Mouse (Mus musculus): ENCODE data around the gene Mrpl51.

DNA sequence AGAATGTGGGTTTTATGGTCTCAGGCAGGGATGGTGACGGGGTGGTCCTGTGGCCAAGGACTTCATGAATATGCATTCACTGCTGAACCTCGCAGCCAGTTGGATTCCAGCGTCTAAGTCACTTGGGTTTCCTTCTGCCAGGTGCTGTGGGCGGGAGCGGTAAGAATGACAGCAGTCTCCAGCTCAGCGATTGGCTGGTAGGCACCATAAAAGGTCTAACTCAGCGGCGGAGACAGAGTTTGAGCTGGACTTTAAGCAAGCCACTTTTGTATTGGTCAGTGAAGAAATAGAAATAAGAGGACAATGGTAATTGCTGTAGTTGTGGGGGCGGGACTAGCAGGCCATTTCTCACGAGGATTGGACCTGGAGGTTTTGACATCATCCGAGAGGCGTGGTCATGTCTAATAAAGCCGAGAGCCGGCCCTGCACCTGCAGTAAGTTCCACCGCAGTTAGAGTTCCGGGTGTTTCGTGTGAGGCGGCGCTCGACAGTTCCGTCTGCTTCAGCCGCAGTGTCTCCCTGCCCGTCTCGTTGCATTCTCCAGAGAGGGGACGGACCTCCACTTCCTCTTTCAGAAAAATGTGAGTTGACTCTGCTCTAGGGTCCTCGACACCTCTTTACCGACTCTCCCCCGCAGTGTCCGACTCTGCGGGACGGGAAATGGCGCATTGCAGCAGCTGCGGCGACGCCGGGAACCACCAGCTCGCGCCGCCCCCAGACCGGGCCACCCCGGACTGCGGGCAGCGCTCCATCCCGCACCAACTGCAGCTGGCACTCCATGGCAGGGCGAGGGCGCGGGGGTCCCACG lies 23.8 kb downstream of the Mrpl51 start, which contains the start of gene Vamp1:
- peak; percentile 90 for TF ChIP-seq POLR2A (IDR thresholded peaks at IDR 0.05; ENCODE audit: insufficient read length, low read depth)
- no peak for TF ChIP-seq TCF3 (IDR thresholded peaks at IDR 0.05; ENCODE audit: insufficient read length, low read depth)
- TF ChIP-seq CEBPB (IDR thresholded peaks at IDR 0.05; ENCODE audit: insufficient read depth, poor library complexity, severe bottlenecking): no peak
- TF ChIP-seq USF1 (IDR thresholded peaks at IDR 0.05; ENCODE audit: low read depth): no peak
- TF ChIP-seq MAX (IDR thresholded peaks at IDR 0.05; ENCODE audit: low read depth): no peak
- no peak for TF ChIP-seq TCF12 (IDR thresholded peaks at IDR 0.05; ENCODE audit: insufficient read depth, poor library complexity, severe bottlenecking)
- peak in 2 of 3 experiments; percentile 47 to 64 for TF ChIP-seq MYOG (IDR thresholded peaks at IDR 0.05; ENCODE audit: control insufficient read depth in 1 of 3, insufficient read depth in 1 of 3, insufficient read length in 2 of 3, low read depth in 2 of 3)
- TF ChIP-seq POLR2AphosphoS2 (IDR thresholded peaks at IDR 0.05; ENCODE audit: insufficient read length, low read depth): peak; percentile 86
- peak; percentile 6 for TF ChIP-seq SRF (IDR thresholded peaks at IDR 0.05; ENCODE audit: control insufficient read depth, insufficient read length, low read depth)
- TF ChIP-seq REST (IDR thresholded peaks at IDR 0.05; ENCODE audit: insufficient read depth, insufficient read length): peak; percentile 26
- TF ChIP-seq E2F4 (IDR thresholded peaks at IDR 0.05; ENCODE audit: insufficient read depth): no peak
- peak in 2 of 3 experiments; percentile 21 to 61 for TF ChIP-seq MYOD1 (IDR thresholded peaks at IDR 0.05; ENCODE audit: control insufficient read depth in 1 of 3, insufficient read length in 2 of 3, low read depth in 2 of 3)

Data from myocyte (in vitro differentiated cells).